Mouse (Mus musculus) pancreas, adult 10 weeks (tissue): ENCODE data around the gene Olfr195. TPM values are rescaled to one million over a fixed set of nuclear protein-coding genes. Genes with fewer than 3 reads are reported as not detected.

Experiments
- polyA plus RNA-seq: library from polyadenylated mRNA; stranded (reverse); fragments of 350-450 nt; fragmentation: Illumina TruSeq; extraction: RNeasy Lipid Tissue Mini Kit (QIAGEN cat#74804); gene quantifications from one replicate; pipeline ENCODE4 v1.2.3, GENCODE M21; 2015; ENCODE audit warnings: low read depth, low replicate concordance; ENCODE audit not compliant: insufficient read depth

Gene Olfr195
- polyA plus RNA-seq = not detected

GRCm38 (mm10) chr16:59146746-59147145 lies at the start of gene Olfr195:
Olfr195 (plus strand) TSS chr16:59147046.

GRCm38 (mm10) chr16:59111781-59112180 lies 35.1 kb upstream of the Olfr195 start, which contains the start of gene Olfr193:
Olfr193 (minus strand) TSS chr16:59111881.

GRCm38 (mm10) chr16:59120969-59121368 lies 25.9 kb upstream of the Olfr195 start, which contains the start of gene Olfr194:
Olfr194 (minus strand) TSS chr16:59121069.

GRCm38 (mm10) chr16:59170354-59170753 lies 23.5 kb downstream of the Olfr195 start, which contains the start of gene Olfr196:
Olfr196 (minus strand) TSS chr16:59170454.

Other genes starting within 250 kb of the Olfr195 start
- gene Olfr181, start 218.3 kb upstream of the Olfr195 start, polyA plus RNA-seq = not detected
- not detected for gene Olfr180, start 217.7 kb upstream of the Olfr195 start, polyA plus RNA-seq
- gene Olfr183, start 151.7 kb upstream of the Olfr195 start, polyA plus RNA-seq = not detected
- not detected for gene Olfr186, start 116.8 kb upstream of the Olfr195 start, polyA plus RNA-seq
- gene Olfr187, start 107.3 kb upstream of the Olfr195 start, polyA plus RNA-seq = not detected
- not detected for gene Olfr190, start 69.0 kb upstream of the Olfr195 start, polyA plus RNA-seq
- gene Olfr191, start 57.2 kb upstream of the Olfr195 start, polyA plus RNA-seq = not detected
- not detected for gene Olfr193, start 35.2 kb upstream of the Olfr195 start, polyA plus RNA-seq
- gene Olfr194, start 26.0 kb upstream of the Olfr195 start, polyA plus RNA-seq = not detected
- gene Olfr196, start 23.4 kb downstream of the Olfr195 start, polyA plus RNA-seq = not detected
- gene Olfr198, start 56.5 kb downstream of the Olfr195 start, polyA plus RNA-seq = not detected
- not detected for gene Olfr199, start 72.7 kb downstream of the Olfr195 start, polyA plus RNA-seq
- not detected for gene Olfr201, start 125.6 kb downstream of the Olfr195 start, polyA plus RNA-seq
- gene Olfr202, start 139.7 kb downstream of the Olfr195 start, polyA plus RNA-seq = not detected
- not detected for gene Olfr203, start 151.8 kb downstream of the Olfr195 start, polyA plus RNA-seq
- not detected for gene Olfr204, start 171.2 kb downstream of the Olfr195 start, polyA plus RNA-seq
- gene Olfr205, start 184.1 kb downstream of the Olfr195 start, polyA plus RNA-seq = not detected
- gene Olfr206, start 202.2 kb downstream of the Olfr195 start, polyA plus RNA-seq = not detected
- not detected for gene Olfr209, start 216.9 kb downstream of the Olfr195 start, polyA plus RNA-seq